Mouse (Mus musculus) lung, adult 2 months (tissue): ENCODE results near the gene Rybp.

Experiments used
- CTCF ChIP-seq: fragments of 200-500 bp; IDR thresholded peaks from 2 replicates; pipeline ENCODE4 v1.5.1; 2011; ENCODE audit warnings: mild to moderate bottlenecking, low read length, control low read depth; ENCODE audit not compliant: insufficient read depth
- POLR2A ChIP-seq: fragments of 200-500 bp; IDR thresholded peaks from 2 replicates; pipeline ENCODE4 v1.6.1; 2011; ENCODE audit warnings: low read depth, mild to moderate bottlenecking, control low read depth, low read length, borderline replicate concordance; ENCODE audit errors: extremely low read depth

GRCm38 (mm10) chr6:100180883-100181262 lies 106.4 kb downstream of the Rybp start:
- TF ChIP-seq CTCF (no peak), POLR2A (no peak)
